Mouse (Mus musculus) embryonic fibroblast, embryonic 13.5 days (primary cell): ENCODE measurements around the gene Bzw1.

Experiments used
- CTCF ChIP-seq: IDR thresholded peaks from 2 replicates; pipeline ENCODE4 v1.5.1; 2011; ENCODE audit warnings: mild to moderate bottlenecking, control low read depth, low read length, moderate library complexity, borderline replicate concordance; ENCODE audit not compliant: insufficient read depth
- POLR2A ChIP-seq: IDR thresholded peaks from 2 replicates; pipeline ENCODE4 v1.6.1; 2011; ENCODE audit warnings: low read depth, mild to moderate bottlenecking, control low read depth, low read length, moderate library complexity

GRCm38 (mm10) chr1:58445861-58446260, 53.2 kb downstream of the Bzw1 start:
- no peak for TF ChIP-seq CTCF
- no peak for TF ChIP-seq POLR2A
